ENCODE assay signal across 14 mouse cellular contexts in genomic region chr2:27684017-27684657, GRCm38 (mm10). TPM values are rescaled to one million over a fixed set of nuclear protein-coding genes. Genes with fewer than 3 reads are reported as not detected.
DNase-seq lines count a peak whose midpoint lies in the region; ATAC-seq and TF ChIP-seq lines count a peak whose summit lies in the region.
"Had no signal": no experiment of that assay in that cellular context is flagged by ENCODE, and none has a peak within 500 bp of the region (broad histone marks: within the 10 kb centered on the region; RNA-seq: fewer than 3 reads in every experiment).

No protein-coding gene starts in this region.

- TF ChIP-seq POLR2A in kidney, adult 2 months (IDR thresholded peaks at IDR 0.05; ENCODE audit: low read depth, low read length): no peak

- no peak overlapping the region for H3K4me2 ChIP-seq in forebrain, postnatal 0 days (ENCODE audit: low read depth)
- no peak overlapping the region for H3K4me2 ChIP-seq in kidney, embryonic 14.5 days (replicated peaks; ENCODE audit: low read depth, low read length)

- H3K9me3 ChIP-seq in forebrain, embryonic 10.5 days: no peaks in the 10 kb centered on the region
- no peaks in the 10 kb centered on the region for H3K9me3 ChIP-seq in forebrain, postnatal 0 days (ENCODE audit: low read length)
- H3K9me3 ChIP-seq in kidney, embryonic 14.5 days (ENCODE audit: control insufficient read depth, low read length): no peaks in the 10 kb centered on the region
- H3K9me3 ChIP-seq: megakaryocyte, embryonic 14.5 days had no signal

- no peak overlapping the region for H3K9ac ChIP-seq in forebrain, postnatal 0 days
- no peak overlapping the region for H3K9ac ChIP-seq in kidney, embryonic 14.5 days (ENCODE audit: low read depth, low read length)

- 23% methylated on average over 11 of the region's 11 CpGs for WGBS in forebrain, embryonic 10.5 days
- WGBS in forebrain, postnatal 0 days: 36% methylated on average over 11 of the region's 11 CpGs
- 46% methylated on average over 11 of the region's 11 CpGs for WGBS in kidney, adult 2 months
- WGBS in kidney, embryonic 14.5 days: 50% methylated on average over 11 of the region's 11 CpGs

- peaks cover 81% of the 10 kb centered on the region for H3K4me1 ChIP-seq in forebrain, embryonic 10.5 days
- H3K4me1 ChIP-seq in forebrain, postnatal 0 days (ENCODE audit: insufficient read depth): no peaks in the 10 kb centered on the region
- H3K4me1 ChIP-seq in kidney, adult 2 months (ENCODE audit: control insufficient read depth, insufficient read depth, low read length): peaks cover 92% of the 10 kb centered on the region
- peaks cover 52% of the 10 kb centered on the region for H3K4me1 ChIP-seq in kidney, embryonic 14.5 days (ENCODE audit: control insufficient read depth, insufficient read depth, low read length)

- no peak for DNase-seq in forebrain, embryonic 10.5 days (ENCODE audit: extremely low spot score, low spot score)
- DNase-seq in forebrain, postnatal 0 days: no peak
- DNase-seq in kidney, adult 2 months: peak; percentile 77
- peak; percentile 74 for DNase-seq in ZHBTc4 (ENCODE audit: low read depth, low spot score)
- peak; percentile 69 for DNase-seq in kidney, postnatal 36 days
- no peak for DNase-seq in ovary, postnatal 14 days (ENCODE audit: low spot score)
- DNase-seq: cerebellum, postnatal 14 days; gastrocnemius, postnatal 36 days; lung, adult 18-20 months; thymus, postnatal 36 days had no signal

- peak overlapping the region; percentile 46 for H3K27ac ChIP-seq in forebrain, embryonic 10.5 days
- H3K27ac ChIP-seq in forebrain, postnatal 0 days (ENCODE audit: low read depth, low read length): no peak overlapping the region
- no peak overlapping the region for H3K27ac ChIP-seq in kidney, adult 2 months (ENCODE audit: insufficient read depth, low read depth, low read length)
- no peak overlapping the region for H3K27ac ChIP-seq in kidney, embryonic 14.5 days (ENCODE audit: low read depth, low read length)

- no peaks in the 10 kb centered on the region for H3K36me3 ChIP-seq in forebrain, embryonic 10.5 days (replicated peaks)
- H3K36me3 ChIP-seq in forebrain, postnatal 0 days (ENCODE audit: insufficient read depth): no peaks in the 10 kb centered on the region
- H3K36me3 ChIP-seq in kidney, adult 2 months (ENCODE audit: control insufficient read depth, insufficient read depth, low read length): no peaks in the 10 kb centered on the region
- no peaks in the 10 kb centered on the region for H3K36me3 ChIP-seq in kidney, embryonic 14.5 days (ENCODE audit: control insufficient read depth, insufficient read depth, low read length)

- H3K27me3 ChIP-seq in forebrain, embryonic 10.5 days (ENCODE audit: poor library complexity, severe bottlenecking): peaks cover 9% of the 10 kb centered on the region; the same call in 1 of the 2 replicates
- H3K27me3 ChIP-seq in forebrain, postnatal 0 days (ENCODE audit: insufficient read depth, low read length): no peaks in the 10 kb centered on the region
- H3K27me3 ChIP-seq in kidney, adult 2 months (replicated peaks; ENCODE audit: control insufficient read depth, insufficient read depth, low read length): no peaks in the 10 kb centered on the region
- H3K27me3 ChIP-seq in kidney, embryonic 14.5 days (ENCODE audit: control insufficient read depth, insufficient read depth, low read length): no peaks in the 10 kb centered on the region
- H3K27me3 ChIP-seq: Patski had no signal

- TF ChIP-seq CTCF in forebrain, postnatal 0 days (IDR thresholded peaks at IDR 0.05; ENCODE audit: low read depth): no peak
- no peak for TF ChIP-seq CTCF in kidney, adult 2 months (conservative IDR thresholded peaks at IDR 0.05; ENCODE audit: insufficient read depth, insufficient read length, low read depth, low read length)

- ATAC-seq in forebrain, postnatal 0 days: no peak
- no peak for ATAC-seq in kidney, embryonic 14.5 days (ENCODE audit: low FRiP score, low TSS enrichment)
- ATAC-seq in erythroblast, adult 5-6 weeks (replicated peaks; ENCODE audit: low FRiP score, poor library complexity, severe bottlenecking): no peak
- ATAC-seq: Patski had no signal

- no peak overlapping the region for H3K4me3 ChIP-seq in forebrain, embryonic 10.5 days
- no peak overlapping the region for H3K4me3 ChIP-seq in forebrain, postnatal 0 days (ENCODE audit: low read depth, low read length)
- no peak overlapping the region for H3K4me3 ChIP-seq in kidney, adult 2 months (ENCODE audit: insufficient read depth, low read depth, low read length)
- H3K4me3 ChIP-seq in kidney, embryonic 14.5 days (ENCODE audit: low read length): no peak overlapping the region
- H3K4me3 ChIP-seq: megakaryocyte, embryonic 14.5 days had no signal

RNA-seq across cellular contexts. Expression of gene Rxra, which starts 7.9 kb away (rescaled TPM):
- polyA plus RNA-seq in forebrain, embryonic 10.5 days (2016; fragmentation: Nextera tagmentation; extraction: Ambion mirVana): 7.7 and 7.8 TPM in 2 replicates
- total RNA-seq in forebrain, postnatal 0 days (2014; rRNA removed): 9.4 and 19.3 TPM in 2 replicates
- polyA plus RNA-seq in forebrain, postnatal 0 days (2015; fragmentation: Nextera tagmentation; extraction: Ambion mirVana): 1.7 and 2.1 TPM in 2 replicates
- polyA plus RNA-seq in kidney, adult 2 months (2012; rRNA removed): 94.8 and 107 TPM in 2 replicates
- polyA plus RNA-seq in kidney, embryonic 14.5 days (2014; fragmentation: Nextera tagmentation; extraction: Ambion mirVana): 5.9 and 6.2 TPM in 2 replicates
- total RNA-seq in erythroblast, adult 5-6 weeks (2015; ENCODE audit: low replicate concordance): 1.9 and 3.1 TPM in 2 replicates
- total RNA-seq in erythroblast, adult 5-6 weeks (2017; ENCODE audit: low replicate concordance): 2.3 and 4.6 TPM in 2 replicates

Comparison
In these comparisons a context has a peak if more than half of its experiments do, and no peak if none do; other contexts are left out.
1. RNA of gene Rxra, which starts 7.9 kb away (polyA plus RNA-seq): 94.8 to 107 TPM in kidney, adult 2 months; 7.7 to 7.8 TPM in forebrain, embryonic 10.5 days, 5.9 to 6.2 TPM in kidney, embryonic 14.5 days and 1.7 to 2.1 TPM in forebrain, postnatal 0 days; every median in the first group is over 10 times any median in the second.
2. DNase-seq: peak in kidney, adult 2 months (single experiment), ZHBTc4 (single experiment) and kidney, postnatal 36 days (2 of 2); none in forebrain, embryonic 10.5 days (single experiment), forebrain, postnatal 0 days (single experiment) and ovary, postnatal 14 days (single experiment).